Mouse (Mus musculus) G1E (cell line): ENCODE data around the gene Uckl1. TPM values are rescaled to one million over a fixed set of nuclear protein-coding genes. Genes with fewer than 3 reads are reported as not detected.
A peak's percentile ranks its signal among the peaks of the same experiment; 100 is the strongest.

Experiments used
- ATAC-seq: 2 replicates; pipeline ENCODE4 v1.8.0; 2016; ENCODE audit warnings: mild to moderate bottlenecking; ENCODE audit not compliant: insufficient number of reproducible peaks, poor library complexity, low FRiP score, severe bottlenecking; ENCODE audit errors: extremely low read depth
- DNase-seq: peaks from one replicate; pipeline ENCODE4 v3.0.0; 2012; ENCODE audit warnings: low spot score
- H3K27me3 ChIP-seq: 2 replicates; pipeline ENCODE4 v1.6.1; 2012; ENCODE audit warnings: mild to moderate bottlenecking, low read length, inconsistent platforms; ENCODE audit not compliant: insufficient read depth
- H3K36me3 ChIP-seq: replicated peaks from 2 replicates; pipeline ENCODE3; 2012; ENCODE audit warnings: mild to moderate bottlenecking, inconsistent platforms
- H3K4me1 ChIP-seq: 2 replicates; pipeline ENCODE4 v1.6.1; 2012; ENCODE audit warnings: low read depth, low read length, inconsistent platforms, mixed read lengths; ENCODE audit not compliant: insufficient read depth
- H3K4me3 ChIP-seq: 2 replicates; pipeline ENCODE4 v1.5.1; 2012; ENCODE audit warnings: low read depth, mild to moderate bottlenecking, inconsistent platforms, low read length, moderate library complexity, mixed read lengths
- H3K9me3 ChIP-seq: replicated peaks from 2 replicates; pipeline ENCODE4 v1.6.1; 2012; ENCODE audit warnings: inconsistent platforms
- CTCF ChIP-seq: IDR thresholded peaks from 2 replicates; pipeline ENCODE4 v1.5.1; 2012; ENCODE audit warnings: low read depth, low read length, inconsistent platforms, mixed read lengths
- GATA1 ChIP-seq: IDR thresholded peaks from 2 replicates; pipeline ENCODE4 v1.6.1; 2012; ENCODE audit warnings: borderline replicate concordance, low read length, inconsistent platforms, mixed read lengths
- GATA2 ChIP-seq: IDR thresholded peaks from 2 replicates; pipeline ENCODE4 v1.6.1; 2012; ENCODE audit warnings: low read depth, low read length, inconsistent platforms, borderline replicate concordance
- POLR2AphosphoS5 ChIP-seq: IDR thresholded peaks from 2 replicates; pipeline ENCODE4 v1.6.1; 2012; ENCODE audit warnings: low read depth, low read length, inconsistent platforms; ENCODE audit not compliant: insufficient replicate concordance
- TAL1 ChIP-seq: conservative IDR thresholded peaks from 2 replicates; pipeline ENCODE4 v1.6.1; 2012; ENCODE audit warnings: low read depth, low read length, inconsistent platforms, mixed read lengths
- polyA plus RNA-seq: library from polyadenylated mRNA; stranded (reverse); fragments of >175 nt; gene quantifications from 2 replicates; pipeline ENCODE4 v1.2.3, GENCODE M21; 2012
- total RNA-seq, 2 experiments: library from RNA; stranded (forward) in 1 of 2; stranded (reverse) in 1 of 2; fragments of 200-1000 nt in 1 of 2; fragments of >200 nt in 1 of 2; fragmentation: Nextera tagmentation in 1 of 2; gene quantifications; 2 replicates each; pipeline ENCODE4 v1.2.3; 2014 to 2017

The Uckl1 gene
- total and polyA plus RNA-seq, 3 experiments = 46.9 to 66.0 (median 54.9) TPM

DNA sequence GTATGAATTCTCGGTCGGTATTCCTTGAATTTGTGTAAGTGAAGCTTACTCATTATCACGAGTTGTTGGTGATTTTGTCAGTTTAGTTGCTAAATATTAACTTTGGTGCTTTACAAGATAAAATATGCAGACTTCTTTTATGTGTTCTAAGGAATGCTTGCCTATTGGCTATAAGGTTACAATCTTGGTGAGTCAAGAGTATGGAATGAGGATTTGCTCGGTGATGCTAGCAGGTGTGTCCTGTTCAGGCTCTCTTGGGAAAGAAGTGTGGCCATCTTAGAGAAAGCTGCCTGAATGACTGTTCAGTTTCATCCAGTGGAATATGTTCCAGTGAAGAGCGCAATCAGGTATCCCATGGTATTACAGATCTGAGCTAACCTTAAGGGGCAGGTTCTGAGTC lies 59.2 kb downstream of the Uckl1 start:
- peaks cover 26% of the 10 kb centered on the region for H3K4me1 ChIP-seq
- H3K4me3 ChIP-seq = no peak overlapping the region
- TF ChIP-seq CTCF (no peak), TAL1 (no peak), GATA1 (no peak), GATA2 (no peak), POLR2AphosphoS5 (no peak)
- peaks cover 77% of the 10 kb centered on the region for H3K36me3 ChIP-seq
- no peaks in the 10 kb centered on the region for H3K27me3 ChIP-seq
- no peaks in the 10 kb centered on the region for H3K9me3 ChIP-seq
- DNase-seq = no peak
- no peak for ATAC-seq

DNA sequence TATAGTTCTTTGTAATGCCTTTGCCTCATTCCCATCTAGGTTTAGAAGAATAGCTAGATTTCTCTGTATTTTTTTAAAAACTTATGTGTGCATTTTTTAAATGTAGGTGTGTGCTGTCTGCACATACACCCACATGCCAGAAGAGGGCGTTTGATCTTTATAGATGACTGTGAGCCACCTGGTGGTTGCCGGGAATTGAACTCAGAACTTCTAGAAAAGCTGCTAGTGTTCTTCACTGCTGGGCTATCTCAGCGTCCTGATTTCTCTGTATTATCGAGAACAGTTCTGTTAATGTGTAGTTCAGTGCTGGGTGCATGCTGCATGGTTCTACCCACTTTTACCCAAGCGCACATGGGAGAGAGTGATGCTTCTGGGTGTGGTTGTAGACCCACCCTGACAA lies 61.9 kb downstream of the Uckl1 start:
- peak overlapping the region; percentile 44; the same call in 1 of the 2 replicates for H3K4me3 ChIP-seq

DNA sequence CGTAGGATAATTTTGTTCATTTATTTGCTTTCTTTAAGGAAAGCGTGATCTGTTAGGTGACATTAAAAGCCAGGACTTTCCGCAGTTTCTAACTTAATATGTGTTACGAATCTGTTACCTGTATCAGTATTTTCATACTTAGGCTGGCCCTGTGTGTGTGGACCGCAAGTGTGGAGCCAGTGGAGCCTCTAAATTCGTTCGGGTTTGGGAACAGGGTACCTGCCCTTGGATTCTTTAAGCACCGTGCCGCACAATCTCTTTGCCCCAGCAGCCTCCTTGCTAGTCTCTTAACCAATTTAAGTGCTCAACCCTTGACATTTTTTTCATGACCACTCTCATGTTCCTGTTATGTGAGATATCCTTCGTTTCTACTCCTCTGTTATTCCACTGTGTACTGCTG lies 63.2 kb downstream of the Uckl1 start:
- DNase-seq = no peak
- no peak for ATAC-seq
- peaks cover 65% of the 10 kb centered on the region for H3K36me3 ChIP-seq

More for the DNA sequence above, 61.9 kb downstream of the Uckl1 start:
- TF ChIP-seq GATA1 = no peak
- TF ChIP-seq CTCF = peak; percentile 43; the same call in 1 of the 2 replicates
- no peaks in the 10 kb centered on the region for H3K27me3 ChIP-seq
- H3K9me3 ChIP-seq = no peaks in the 10 kb centered on the region
- ATAC-seq (no peak), DNase-seq (no peak)
- H3K36me3 ChIP-seq = peaks cover 64% of the 10 kb centered on the region
- peaks cover 38% of the 10 kb centered on the region for H3K4me1 ChIP-seq

DNA sequence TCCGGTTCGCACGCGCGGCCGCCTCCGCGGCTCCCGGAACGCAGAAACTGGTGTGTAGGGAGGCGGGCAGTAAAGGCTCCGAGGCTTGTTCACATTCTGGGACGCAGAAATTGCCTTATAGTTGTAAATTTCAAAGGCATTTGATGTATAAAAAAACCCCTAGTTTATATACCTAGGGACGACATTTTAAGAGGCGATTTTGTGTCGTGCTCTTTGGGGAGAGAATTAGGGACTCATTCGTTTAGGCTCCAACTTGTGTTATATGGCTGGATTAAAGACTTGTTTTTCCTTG lies 63.8 kb downstream of the Uckl1 start:
- peaks cover 66% of the 10 kb centered on the region for H3K36me3 ChIP-seq
- peaks cover 40% of the 10 kb centered on the region for H3K4me1 ChIP-seq
- DNase-seq (no peak), ATAC-seq (no peak)
- no peaks in the 10 kb centered on the region for H3K9me3 ChIP-seq
- H3K27me3 ChIP-seq = no peaks in the 10 kb centered on the region
- TF ChIP-seq TAL1 (no peak), POLR2AphosphoS5 (no peak), CTCF (no peak), GATA2 (no peak)
- H3K4me3 ChIP-seq = peak overlapping the region; percentile 96

More for the DNA sequence above, 63.2 kb downstream of the Uckl1 start:
- Histone ChIP-seq H3K4me3 (peak overlapping the region; percentile 96), H3K9me3 (no peaks in the 10 kb centered on the region), H3K4me1 (peaks cover 40% of the 10 kb centered on the region), H3K27me3 (no peaks in the 10 kb centered on the region)
- no peak for TF ChIP-seq GATA2
- TF ChIP-seq CTCF = no peak
- TF ChIP-seq TAL1 = no peak
- no peak for TF ChIP-seq POLR2AphosphoS5
- TF ChIP-seq GATA1 = no peak

DNA sequence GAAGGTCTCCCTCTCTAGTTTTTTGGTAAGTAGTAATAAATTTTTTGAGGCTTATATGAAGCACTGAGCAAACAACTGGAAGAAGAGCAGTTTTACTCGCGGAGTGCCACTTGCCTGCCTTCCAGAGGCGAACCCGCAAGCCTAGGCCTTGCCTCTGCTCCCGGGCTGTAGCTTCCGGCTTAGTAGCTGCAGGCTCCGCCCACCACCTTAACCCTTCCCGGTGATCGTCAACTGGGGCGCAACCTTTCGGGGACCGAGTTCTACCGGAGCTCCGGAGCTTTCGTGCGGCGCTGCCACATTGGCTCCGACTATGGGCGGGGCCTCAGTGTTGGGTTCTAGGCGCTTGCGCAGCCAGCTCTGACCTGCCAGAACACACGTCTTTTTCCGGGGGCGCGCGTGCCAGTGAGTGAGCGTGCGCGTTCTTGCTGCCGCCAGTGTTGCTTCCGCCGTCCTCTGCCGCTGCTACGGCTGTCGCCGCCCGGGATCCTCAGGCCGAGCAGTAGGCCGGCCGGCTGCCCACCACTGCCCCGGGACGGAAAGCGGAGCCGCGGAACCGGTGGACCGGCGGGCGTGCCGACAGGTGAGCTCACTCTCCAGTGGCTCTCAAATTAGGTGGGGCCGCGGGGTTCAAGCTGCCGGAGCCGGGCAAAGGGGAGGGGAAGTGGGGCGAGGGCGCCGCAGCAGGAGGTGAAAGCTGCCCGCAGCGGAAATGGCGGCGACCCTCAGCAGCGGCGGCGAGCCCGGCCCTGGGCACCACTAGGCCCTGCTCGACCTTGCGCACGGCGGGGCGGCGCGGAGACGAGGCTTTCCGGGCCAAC lies 64.4 kb downstream of the Uckl1 start, which contains the start of gene Dnajc5:
TSS of gene Dnajc5 (plus strand) at position 368 of the 818 bp plus-strand sequence.
- Histone ChIP-seq H3K4me1 (peaks cover 37% of the 10 kb centered on the region), H3K4me3 (peak within 1 kb of the TSS; percentile 96), H3K9me3 (no peaks in the 10 kb centered on the region), H3K27me3 (no peaks in the 10 kb centered on the region), H3K36me3 (peaks cover 66% of the 10 kb centered on the region)
- DNase-seq (peak; percentile 91), ATAC-seq (peak; percentile 97)
- no peak for TF ChIP-seq GATA2
- no peak for TF ChIP-seq CTCF
- TF ChIP-seq GATA1 = no peak
- TF ChIP-seq POLR2AphosphoS5 = no peak
- TF ChIP-seq TAL1 = no peak

GRCm38 (mm10) chr2:181519201-181519600 lies 65.5 kb downstream of the Uckl1 start:
- ATAC-seq (no peak), DNase-seq (no peak)
- peaks cover 72% of the 10 kb centered on the region for H3K36me3 ChIP-seq
- peaks cover 34% of the 10 kb centered on the region for H3K4me1 ChIP-seq
- no peak for TF ChIP-seq GATA1
- TF ChIP-seq TAL1 = no peak
- TF ChIP-seq CTCF = no peak
- no peak for TF ChIP-seq GATA2
- no peak; the same call in 1 of the 2 replicates for TF ChIP-seq POLR2AphosphoS5
- H3K4me3 ChIP-seq = peak overlapping the region; percentile 96
- no peaks in the 10 kb centered on the region for H3K9me3 ChIP-seq
- no peaks in the 10 kb centered on the region for H3K27me3 ChIP-seq

Other genes with a start within 250 kb of the Uckl1 start
- 22.2 and 22.3 TPM in 2 replicates for gene Zgpat, start 220.0 kb downstream of the Uckl1 start, total RNA-seq (2014; fragmentation: Nextera tagmentation)
- 40.0 and 40.5 TPM in 2 replicates for gene Zgpat, start 220.0 kb downstream of the Uckl1 start, total RNA-seq (2017)
- gene Zgpat, start 220.0 kb downstream of the Uckl1 start, polyA plus RNA-seq = 26.0 and 28.1 TPM in 2 replicates
- 32.8 and 35.0 TPM in 2 replicates for gene Arfrp1, start 219.5 kb downstream of the Uckl1 start, total RNA-seq (2014; fragmentation: Nextera tagmentation)
- gene Arfrp1, start 219.5 kb downstream of the Uckl1 start, total RNA-seq (2017) = 28.5 and 32.1 TPM in 2 replicates
- gene Arfrp1, start 219.5 kb downstream of the Uckl1 start, polyA plus RNA-seq = 17.5 and 25.0 TPM in 2 replicates
- 13.8 and 16.1 TPM in 2 replicates for gene Lime1, start 204.8 kb downstream of the Uckl1 start, total RNA-seq (2014; fragmentation: Nextera tagmentation)
- gene Lime1, start 204.8 kb downstream of the Uckl1 start, total RNA-seq (2017) = 15.3 and 18.9 TPM in 2 replicates
- gene Lime1, start 204.8 kb downstream of the Uckl1 start, polyA plus RNA-seq = 23.9 and 29.9 TPM in 2 replicates
- gene Zbtb46, start 125.5 kb downstream of the Uckl1 start, total RNA-seq (2014; fragmentation: Nextera tagmentation) = not detected in 2 replicates
- 0.23 and 0.66 TPM in 2 replicates for gene Zbtb46, start 125.5 kb downstream of the Uckl1 start, total RNA-seq (2017)
- 0.04 TPM in 1 of 2 replicates, not detected in the other for gene Zbtb46, start 125.5 kb downstream of the Uckl1 start, polyA plus RNA-seq
- not detected in 2 replicates for gene Abhd16b, start 91.7 kb downstream of the Uckl1 start, total RNA-seq (2014; fragmentation: Nextera tagmentation)
- not detected in 2 replicates for gene Abhd16b, start 91.7 kb downstream of the Uckl1 start, total RNA-seq (2017)
- gene Abhd16b, start 91.7 kb downstream of the Uckl1 start, polyA plus RNA-seq = not detected in 2 replicates
- gene Tpd52l2, start 87.8 kb downstream of the Uckl1 start, total RNA-seq (2014; fragmentation: Nextera tagmentation) = 56.4 and 65.2 TPM in 2 replicates
- 87.1 and 89.2 TPM in 2 replicates for gene Tpd52l2, start 87.8 kb downstream of the Uckl1 start, total RNA-seq (2017)
- gene Tpd52l2, start 87.8 kb downstream of the Uckl1 start, polyA plus RNA-seq = 45.3 and 47.1 TPM in 2 replicates
- 41.9 and 46.4 TPM in 2 replicates for gene Dnajc5, start 64.4 kb downstream of the Uckl1 start, total RNA-seq (2014; fragmentation: Nextera tagmentation)
- gene Dnajc5, start 64.4 kb downstream of the Uckl1 start, total RNA-seq (2017) = 49.5 and 52.7 TPM in 2 replicates
- gene Dnajc5, start 64.4 kb downstream of the Uckl1 start, polyA plus RNA-seq = 34.3 and 34.8 TPM in 2 replicates
- 53.1 and 60.8 TPM in 2 replicates for gene Prpf6, start 7.0 kb upstream of the Uckl1 start, total RNA-seq (2014; fragmentation: Nextera tagmentation)
- 76.4 and 91.9 TPM in 2 replicates for gene Prpf6, start 7.0 kb upstream of the Uckl1 start, total RNA-seq (2017)
- gene Prpf6, start 7.0 kb upstream of the Uckl1 start, polyA plus RNA-seq = 20.3 and 27.8 TPM in 2 replicates
- 19.9 and 40.5 TPM in 2 replicates for gene Zfp512b, start 7.9 kb upstream of the Uckl1 start, total RNA-seq (2014; fragmentation: Nextera tagmentation)
- gene Zfp512b, start 7.9 kb upstream of the Uckl1 start, total RNA-seq (2017) = 16.3 and 19.8 TPM in 2 replicates
- gene Zfp512b, start 7.9 kb upstream of the Uckl1 start, polyA plus RNA-seq = 88.2 and 90.0 TPM in 2 replicates
- gene Samd10, start 14.3 kb upstream of the Uckl1 start, total RNA-seq (2014; fragmentation: Nextera tagmentation) = 10.6 and 16.1 TPM in 2 replicates
- 2.5 and 3.1 TPM in 2 replicates for gene Samd10, start 14.3 kb upstream of the Uckl1 start, total RNA-seq (2017)
- gene Samd10, start 14.3 kb upstream of the Uckl1 start, polyA plus RNA-seq = 7.6 and 9.7 TPM in 2 replicates
- gene Gm29797, start 72.1 kb upstream of the Uckl1 start, total RNA-seq (2014; fragmentation: Nextera tagmentation) = not detected in 2 replicates
- gene Gm29797, start 72.1 kb upstream of the Uckl1 start, total RNA-seq (2017) = not detected in 2 replicates
- gene Gm29797, start 72.1 kb upstream of the Uckl1 start, polyA plus RNA-seq = 0.12 TPM in 1 of 2 replicates, not detected in the other
- not detected in 2 replicates for gene Sox18, start 86.7 kb upstream of the Uckl1 start, total RNA-seq (2014; fragmentation: Nextera tagmentation)
- gene Sox18, start 86.7 kb upstream of the Uckl1 start, total RNA-seq (2017) = 0.05 TPM in 1 of 2 replicates, not detected in the other
- 0.04 TPM in 1 of 2 replicates, not detected in the other for gene Sox18, start 86.7 kb upstream of the Uckl1 start, polyA plus RNA-seq
- not detected in 2 replicates for gene Tcea2, start 95.4 kb upstream of the Uckl1 start, total RNA-seq (2014; fragmentation: Nextera tagmentation)
- gene Tcea2, start 95.4 kb upstream of the Uckl1 start, total RNA-seq (2017) = 1.2 TPM in 2 replicates
- gene Tcea2, start 95.4 kb upstream of the Uckl1 start, polyA plus RNA-seq = 0.28 and 0.32 TPM in 2 replicates
- gene Rgs19, start 109.1 kb upstream of the Uckl1 start, total RNA-seq (2014; fragmentation: Nextera tagmentation) = 62.5 TPM in 2 replicates
- 49.6 and 52.4 TPM in 2 replicates for gene Rgs19, start 109.1 kb upstream of the Uckl1 start, total RNA-seq (2017)
- gene Rgs19, start 109.1 kb upstream of the Uckl1 start, polyA plus RNA-seq = 52.2 and 65.5 TPM in 2 replicates
- gene Lkaaear1, start 113.5 kb upstream of the Uckl1 start, total RNA-seq (2014; fragmentation: Nextera tagmentation) = not detected in 2 replicates
- gene Lkaaear1, start 113.5 kb upstream of the Uckl1 start, total RNA-seq (2017) = not detected in 2 replicates
- gene Lkaaear1, start 113.5 kb upstream of the Uckl1 start, polyA plus RNA-seq = not detected in 2 replicates
- not detected in 2 replicates for gene Oprl1, start 130.1 kb upstream of the Uckl1 start, total RNA-seq (2014; fragmentation: Nextera tagmentation)
- gene Oprl1, start 130.1 kb upstream of the Uckl1 start, total RNA-seq (2017) = 0.23 TPM in 1 of 2 replicates, not detected in the other
- gene Oprl1, start 130.1 kb upstream of the Uckl1 start, polyA plus RNA-seq = not detected in 2 replicates
- gene Myt1, start 178.4 kb upstream of the Uckl1 start, total RNA-seq (2014; fragmentation: Nextera tagmentation) = not detected in 2 replicates
- 0.06 and 0.22 TPM in 2 replicates for gene Myt1, start 178.4 kb upstream of the Uckl1 start, total RNA-seq (2017)
- not detected in 2 replicates for gene Myt1, start 178.4 kb upstream of the Uckl1 start, polyA plus RNA-seq